Mouse (Mus musculus) kidney, embryonic 14.5 days (tissue): ENCODE measurements at regions not wholly inside any gene's neighbourhood (a gene's known extent, or its start where the extent isn't known, plus 50 kb on each side); places are given as distances from the start of the nearest gene placed in this dataset.

Experiments used
- ATAC-seq: fragments of 200-750 bp; cut with Nextera tagmentation; 2 replicates; pipeline ENCODE4 v1.8.0; 2017; ENCODE audit warnings: moderate number of reproducible peaks, mild to moderate bottlenecking, moderate TSS enrichment, moderate library complexity; ENCODE audit not compliant: low FRiP score, low TSS enrichment
- H3K27ac ChIP-seq: fragments of 300-500 bp; sonication (generic); 2 replicates; pipeline ENCODE4 v1.5.1; 2014; ENCODE audit warnings: low read depth, mild to moderate bottlenecking, low read length, moderate library complexity, mixed read lengths
- H3K27me3 ChIP-seq: fragments of 300-500 bp; sonication (generic); 2 replicates; pipeline ENCODE4 v1.6.1; 2014; ENCODE audit warnings: mild to moderate bottlenecking, low read length; ENCODE audit not compliant: control insufficient read depth, insufficient read depth
- H3K36me3 ChIP-seq: fragments of 300-500 bp; sonication (generic); 2 replicates; pipeline ENCODE4 v1.6.1; 2014; ENCODE audit warnings: low read length, mixed read lengths; ENCODE audit not compliant: control insufficient read depth, insufficient read depth
- H3K4me1 ChIP-seq: fragments of 300-500 bp; sonication (generic); 2 replicates; pipeline ENCODE4 v1.6.1; 2014; ENCODE audit warnings: low read length, mixed read lengths; ENCODE audit not compliant: control insufficient read depth, insufficient read depth
- H3K4me2 ChIP-seq: fragments of 300-500 bp; sonication (generic); replicated peaks from 2 replicates; pipeline ENCODE4 v1.6.1; 2014; ENCODE audit warnings: low read depth, mild to moderate bottlenecking, low read length
- H3K4me3 ChIP-seq: fragments of 300-500 bp; sonication (generic); 2 replicates; pipeline ENCODE4 v1.5.1; 2014; ENCODE audit warnings: mild to moderate bottlenecking, low read length
- H3K9ac ChIP-seq: fragments of 300-500 bp; sonication (generic); 2 replicates; pipeline ENCODE4 v1.6.1; 2014; ENCODE audit warnings: low read depth, mild to moderate bottlenecking, low read length, moderate library complexity
- H3K9me3 ChIP-seq: fragments of 300-500 bp; sonication (generic); 2 replicates; pipeline ENCODE4 v1.6.1; 2016; ENCODE audit warnings: low read length; ENCODE audit not compliant: control insufficient read depth
- WGBS: fragments of 180-500 bp; shearing (Covaris S2); extraction: QIAGEN DNeasy Blood & Tissue Kit; methylation state at CpG from one replicate; pipeline ENCODE4 v1.1.7; 2014; 5-methylcytosine and 5-hydroxymethylcytosine counted together

DNA sequence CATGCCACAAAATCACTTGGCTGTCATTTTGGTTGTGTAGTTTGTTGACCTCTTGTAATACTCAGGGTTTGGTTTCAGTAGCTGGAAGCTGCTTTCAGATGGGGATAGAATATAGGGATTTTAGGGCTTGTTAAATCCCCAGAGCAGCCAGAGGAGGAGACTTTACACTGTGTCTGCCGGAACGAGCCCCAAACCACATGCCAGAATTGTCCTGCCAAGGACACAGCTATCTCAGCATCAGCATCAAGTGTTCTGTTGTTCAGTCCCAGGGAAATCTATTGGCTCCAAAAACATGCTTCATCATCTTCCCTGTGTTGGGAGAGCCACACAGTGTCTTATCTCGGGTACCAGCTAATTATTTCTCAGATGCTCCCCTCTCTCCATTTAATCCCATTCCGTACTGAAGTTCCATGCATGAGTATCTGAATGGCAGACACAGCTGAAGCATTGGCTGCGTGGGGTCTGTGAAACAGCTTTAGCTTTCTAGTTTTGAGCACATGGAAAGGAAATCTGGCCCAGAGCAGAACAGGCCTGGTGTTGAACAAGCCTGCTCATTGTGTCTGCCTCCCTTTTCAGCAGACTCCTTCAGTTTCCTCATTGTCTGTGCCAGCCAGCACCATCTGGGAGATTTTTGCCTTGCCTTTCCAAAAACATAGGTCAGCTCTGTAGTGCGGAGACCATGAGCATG is 264.8 kb downstream of the Cd109 start:
- Histone ChIP-seq H3K9me3 (no peaks in the 10 kb centered on the region), H3K4me3 (no peak overlapping the region), H3K27ac (no peak overlapping the region), H3K9ac (no peak overlapping the region), H3K27me3 (no peaks in the 10 kb centered on the region), H3K4me2 (no peak overlapping the region), H3K4me1 (peaks cover 4% of the 10 kb centered on the region), H3K36me3 (no peaks in the 10 kb centered on the region)
- ATAC-seq = no peak
- WGBS = 67% methylated on average over 6 of the region's 6 CpGs

DNA sequence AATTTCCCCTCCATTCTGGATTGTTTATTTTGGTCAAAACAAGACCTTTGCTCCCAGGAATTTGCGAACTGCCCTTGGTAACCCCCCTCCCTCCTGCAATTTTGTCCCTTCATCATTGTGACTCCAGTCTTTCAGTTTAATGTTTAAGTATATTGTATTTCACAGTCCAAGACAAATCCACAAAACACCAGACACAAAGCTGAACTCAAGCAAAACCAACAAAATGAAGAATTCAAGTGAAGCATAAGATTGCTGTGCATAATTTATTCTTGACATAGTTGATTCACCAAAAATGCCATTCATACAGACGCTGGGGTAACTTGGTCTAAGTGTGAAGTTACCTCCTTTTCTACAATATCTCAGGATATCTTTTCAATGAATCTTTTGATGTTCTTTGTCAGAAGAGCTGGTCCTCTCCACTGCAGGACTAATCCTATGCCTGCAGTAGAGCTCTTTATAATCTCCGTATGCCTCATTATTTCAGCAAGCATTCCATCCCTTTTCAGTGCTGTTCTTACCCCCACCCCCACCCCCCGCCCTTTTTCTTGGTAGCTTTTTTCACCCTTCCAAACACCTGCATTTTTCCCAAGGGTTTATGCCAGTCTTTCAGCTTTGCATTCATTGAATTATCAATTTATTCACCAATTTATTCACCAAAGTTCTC is 265.4 kb downstream of the Cd109 start:
- Histone ChIP-seq H3K4me3 (no peak overlapping the region), H3K4me1 (peaks cover 4% of the 10 kb centered on the region), H3K9ac (no peak overlapping the region), H3K27ac (no peak overlapping the region), H3K36me3 (no peaks in the 10 kb centered on the region), H3K4me2 (no peak overlapping the region), H3K27me3 (no peaks in the 10 kb centered on the region), H3K9me3 (no peaks in the 10 kb centered on the region)
- no peak for ATAC-seq
- 51% methylated on average over 4 of the region's 4 CpGs for WGBS

DNA sequence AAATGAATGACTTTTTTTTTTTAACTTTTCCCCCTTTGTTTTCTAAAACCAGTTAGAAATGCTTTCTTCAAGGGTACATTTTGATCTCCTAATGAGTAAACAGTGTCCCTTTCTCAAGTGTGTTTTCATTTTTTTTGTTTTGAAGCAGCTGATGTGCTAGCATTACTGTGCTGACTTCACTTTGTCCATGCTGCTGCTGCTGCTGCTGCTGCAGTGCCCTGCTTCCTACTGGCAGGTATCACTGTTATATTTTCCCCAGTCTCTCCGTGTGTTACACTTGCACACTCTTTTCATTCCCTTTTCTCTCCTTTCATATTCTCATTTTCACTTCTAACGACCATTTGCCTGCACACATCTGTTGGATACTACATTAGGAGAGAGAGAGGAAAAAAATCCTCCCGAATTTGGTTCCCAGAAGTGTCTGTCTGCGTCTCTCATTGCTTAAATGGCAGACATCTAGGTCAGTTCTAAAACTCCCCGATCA is 266.0 kb downstream of the Cd109 start:
- Histone ChIP-seq H3K4me3 (no peak overlapping the region), H3K9me3 (no peaks in the 10 kb centered on the region), H3K36me3 (no peaks in the 10 kb centered on the region), H3K27me3 (no peaks in the 10 kb centered on the region), H3K27ac (no peak overlapping the region), H3K9ac (no peak overlapping the region), H3K4me1 (peaks cover 4% of the 10 kb centered on the region), H3K4me2 (no peak overlapping the region)
- WGBS = 82% methylated on average over 5 of the region's 5 CpGs
- no peak for ATAC-seq

DNA sequence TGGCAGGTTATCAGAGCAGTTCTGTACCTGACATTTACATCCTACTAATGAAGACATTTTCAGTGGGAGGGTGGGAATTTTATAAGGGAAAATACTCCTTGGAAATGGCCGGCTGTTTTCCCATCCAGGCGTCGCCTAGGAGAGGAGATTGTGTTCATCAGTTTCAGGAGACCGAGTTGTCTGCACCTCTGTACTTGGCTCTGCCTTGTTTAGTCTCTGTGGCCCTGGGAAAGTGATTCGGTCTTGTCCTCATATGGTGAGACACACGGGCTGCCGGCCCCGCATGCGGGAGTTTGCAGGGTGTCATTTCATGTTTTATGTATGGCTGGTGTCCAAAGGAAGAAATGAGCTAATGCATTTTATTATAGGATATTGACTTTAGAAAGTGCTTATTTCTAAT is 287.9 kb downstream of the Cd109 start:
- H3K4me1 ChIP-seq = no peaks in the 10 kb centered on the region
- no peak overlapping the region for H3K27ac ChIP-seq
- H3K4me3 ChIP-seq = no peak overlapping the region
- no peak overlapping the region for H3K4me2 ChIP-seq
- H3K9ac ChIP-seq = no peak overlapping the region
- H3K36me3 ChIP-seq = no peaks in the 10 kb centered on the region
- H3K9me3 ChIP-seq = no peaks in the 10 kb centered on the region
- WGBS = 45% methylated on average over 9 of the region's 9 CpGs
- H3K27me3 ChIP-seq = no peaks in the 10 kb centered on the region
- ATAC-seq = no peak

DNA sequence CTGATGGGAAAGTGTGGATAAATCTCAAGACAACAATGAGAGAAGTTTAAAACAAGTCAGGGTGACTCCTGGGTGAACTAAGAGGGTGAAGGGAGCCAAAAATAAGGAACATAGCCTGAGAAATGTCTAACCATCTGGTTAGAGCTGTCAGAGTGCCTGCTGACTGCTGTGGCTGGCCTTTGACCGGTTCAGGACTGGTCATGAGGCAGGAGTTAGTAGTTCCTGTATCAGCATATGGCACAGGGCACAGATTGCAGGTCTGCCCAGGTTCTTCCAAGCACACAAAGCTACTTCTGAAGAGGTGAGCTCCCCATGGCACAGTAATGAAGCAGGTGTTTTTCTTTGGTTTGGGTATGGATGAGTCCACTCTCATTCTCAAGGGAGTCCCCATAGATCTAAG is 302.0 kb downstream of the Cd109 start:
- no peaks in the 10 kb centered on the region for H3K4me1 ChIP-seq
- ATAC-seq = no peak
- H3K36me3 ChIP-seq = no peaks in the 10 kb centered on the region
- 92% methylated on average over 1 of the region's 1 CpGs for WGBS
- no peaks in the 10 kb centered on the region for H3K27me3 ChIP-seq
- no peak overlapping the region for H3K4me2 ChIP-seq
- H3K9me3 ChIP-seq = no peaks in the 10 kb centered on the region
- no peak overlapping the region for H3K27ac ChIP-seq
- H3K9ac ChIP-seq = no peak overlapping the region
- H3K4me3 ChIP-seq = no peak overlapping the region

DNA sequence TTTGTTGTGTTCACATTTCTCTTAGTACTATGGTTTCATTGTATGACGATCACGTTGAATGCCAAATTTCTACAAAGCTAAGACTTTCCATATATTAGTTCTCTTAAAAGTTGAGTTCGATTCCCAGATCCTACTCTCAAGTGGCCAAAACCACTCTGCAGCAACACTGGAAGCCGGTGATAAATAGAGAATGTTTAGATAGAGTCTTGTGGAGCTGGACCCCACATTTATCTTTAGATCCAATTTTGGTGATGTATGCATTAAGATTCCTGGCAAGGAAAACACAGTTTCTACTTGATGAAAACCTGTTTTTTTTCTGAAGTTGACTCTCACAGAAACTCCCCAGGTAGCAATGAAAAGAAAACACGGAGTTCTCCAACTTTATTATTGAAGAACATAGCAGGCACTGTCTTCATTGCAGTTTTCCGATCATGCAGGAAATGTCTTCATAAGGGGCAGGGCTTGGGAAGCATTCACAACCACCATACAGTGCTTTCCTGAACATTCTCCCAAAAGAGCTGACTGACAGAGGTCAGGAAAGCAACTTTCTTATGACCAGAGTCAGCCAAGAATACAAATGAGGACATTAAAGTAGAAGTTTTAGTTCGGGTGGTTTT is 310.7 kb downstream of the Cd109 start:
- 72% methylated on average over 7 of the region's 7 CpGs for WGBS
- H3K4me3 ChIP-seq = no peak overlapping the region
- no peak for ATAC-seq
- no peaks in the 10 kb centered on the region for H3K36me3 ChIP-seq
- no peak overlapping the region for H3K4me2 ChIP-seq
- H3K27me3 ChIP-seq = no peaks in the 10 kb centered on the region
- H3K9me3 ChIP-seq = no peaks in the 10 kb centered on the region
- no peaks in the 10 kb centered on the region for H3K4me1 ChIP-seq
- H3K9ac ChIP-seq = no peak overlapping the region
- H3K27ac ChIP-seq = no peak overlapping the region

DNA sequence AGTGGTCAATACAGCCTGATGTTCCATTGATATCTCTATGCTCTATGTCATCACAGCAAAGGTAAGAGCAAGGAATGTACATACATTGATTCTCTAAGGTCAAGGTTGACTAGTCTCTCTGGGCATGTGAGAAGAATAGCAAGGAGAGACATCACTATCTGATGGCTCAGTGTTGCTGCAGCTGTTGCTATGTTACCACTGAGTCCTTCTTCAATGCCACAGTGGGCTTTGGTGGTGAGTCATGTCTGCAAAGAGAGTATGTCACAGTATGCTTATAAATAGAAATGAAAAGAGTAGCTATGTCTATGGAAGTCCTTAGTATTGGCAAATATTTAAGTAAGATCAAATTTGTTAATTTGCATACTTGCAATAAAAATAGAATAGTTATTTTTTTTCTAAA is 326.3 kb downstream of the Cd109 start:
- Histone ChIP-seq H3K9me3 (no peaks in the 10 kb centered on the region), H3K4me1 (no peaks in the 10 kb centered on the region), H3K4me3 (no peak overlapping the region), H3K4me2 (no peak overlapping the region), H3K27me3 (no peaks in the 10 kb centered on the region), H3K36me3 (no peaks in the 10 kb centered on the region), H3K27ac (no peak overlapping the region), H3K9ac (no peak overlapping the region)
- no peak for ATAC-seq

DNA sequence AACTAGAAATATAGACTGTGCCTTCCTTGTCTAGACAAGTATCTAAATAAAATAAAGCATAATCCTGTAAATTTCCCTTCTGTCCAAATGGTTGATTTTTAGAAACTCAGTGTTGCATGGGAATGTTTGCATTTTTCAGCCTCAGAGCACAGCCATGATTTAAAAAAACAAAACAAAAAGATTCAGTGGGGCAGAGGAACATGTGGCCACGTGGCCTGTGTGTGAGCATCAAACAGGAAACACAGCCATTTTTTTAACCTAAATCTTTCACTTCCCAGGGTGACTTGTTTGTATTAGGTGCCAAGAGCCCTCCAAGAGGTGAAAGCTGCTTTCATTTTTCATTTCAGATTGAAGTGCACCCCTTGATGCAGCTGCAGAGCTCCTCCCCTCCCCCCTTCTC is 349.5 kb downstream of the Cd109 start:
- Histone ChIP-seq H3K4me1 (no peaks in the 10 kb centered on the region), H3K27me3 (no peaks in the 10 kb centered on the region), H3K4me3 (no peak overlapping the region), H3K36me3 (no peaks in the 10 kb centered on the region), H3K4me2 (no peak overlapping the region), H3K9me3 (no peaks in the 10 kb centered on the region), H3K27ac (no peak overlapping the region), H3K9ac (no peak overlapping the region)
- ATAC-seq = no peak
- WGBS = 21% methylated on average over 1 of the region's 1 CpGs

DNA sequence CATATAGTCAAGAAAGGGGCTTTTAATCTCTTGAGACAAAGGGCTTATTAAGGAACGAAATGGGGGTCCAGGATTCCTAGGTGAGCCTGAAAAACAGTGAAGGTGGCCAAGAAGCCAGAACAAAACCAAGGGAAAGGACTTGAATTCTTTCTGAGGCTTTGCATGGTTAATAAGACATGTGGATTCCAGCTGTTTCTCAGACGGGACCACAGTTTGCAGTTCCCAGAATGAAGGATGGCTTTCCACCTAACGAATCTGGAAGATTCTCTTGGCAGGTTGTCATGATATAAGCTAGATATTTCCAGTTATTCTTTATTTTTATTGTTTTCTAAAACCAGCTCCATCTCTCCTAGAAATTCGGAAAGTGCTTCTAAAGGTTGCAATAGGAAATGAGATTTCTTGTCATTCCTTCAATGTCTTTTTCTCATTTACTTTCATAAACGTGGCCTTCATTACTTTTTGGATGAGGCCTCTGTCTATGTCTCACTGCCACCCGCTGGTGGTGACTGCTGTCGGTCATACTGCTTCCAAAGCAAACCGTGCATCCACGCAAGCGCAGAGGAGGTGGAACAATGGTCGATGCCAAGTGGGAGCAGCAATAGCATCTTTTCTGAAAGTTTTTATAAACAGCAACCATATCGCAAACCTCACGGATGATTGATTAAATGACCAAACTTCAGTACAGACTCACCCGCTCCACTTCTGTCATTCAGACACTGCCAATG is 350.0 kb downstream of the Cd109 start:
- Histone ChIP-seq H3K4me2 (no peak overlapping the region), H3K9me3 (no peaks in the 10 kb centered on the region), H3K9ac (no peak overlapping the region), H3K36me3 (no peaks in the 10 kb centered on the region), H3K4me1 (no peaks in the 10 kb centered on the region), H3K27ac (no peak overlapping the region), H3K27me3 (no peaks in the 10 kb centered on the region), H3K4me3 (no peak overlapping the region)
- ATAC-seq = no peak
- 70% methylated on average over 14 of the region's 14 CpGs for WGBS
